Mouse (Mus musculus): ENCODE results near the gene Ccdc47.

Gene Ccdc47

DNA sequence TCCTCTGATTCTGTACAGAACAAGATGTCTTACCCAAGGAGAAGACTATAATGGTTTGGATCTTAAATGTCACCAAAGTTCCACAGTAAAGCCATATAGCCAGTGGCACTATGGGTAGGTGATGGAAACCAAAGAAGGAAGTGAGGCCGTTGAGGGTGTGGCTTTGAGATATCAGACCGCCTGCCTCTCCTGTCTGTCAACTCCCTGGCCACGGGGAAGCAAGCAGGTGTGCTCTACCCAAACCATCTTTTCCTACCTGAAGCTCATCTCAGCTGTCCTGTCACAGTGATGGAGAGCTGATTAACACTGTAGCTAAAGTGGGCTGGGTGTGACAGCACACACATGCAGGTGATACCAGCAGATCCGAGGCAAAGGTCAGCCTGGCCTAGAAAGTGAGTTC is 17.9 kb downstream of the Ccdc47 start:
- no peak for DNase-seq (ENCODE audit: low spot score)

DNA sequence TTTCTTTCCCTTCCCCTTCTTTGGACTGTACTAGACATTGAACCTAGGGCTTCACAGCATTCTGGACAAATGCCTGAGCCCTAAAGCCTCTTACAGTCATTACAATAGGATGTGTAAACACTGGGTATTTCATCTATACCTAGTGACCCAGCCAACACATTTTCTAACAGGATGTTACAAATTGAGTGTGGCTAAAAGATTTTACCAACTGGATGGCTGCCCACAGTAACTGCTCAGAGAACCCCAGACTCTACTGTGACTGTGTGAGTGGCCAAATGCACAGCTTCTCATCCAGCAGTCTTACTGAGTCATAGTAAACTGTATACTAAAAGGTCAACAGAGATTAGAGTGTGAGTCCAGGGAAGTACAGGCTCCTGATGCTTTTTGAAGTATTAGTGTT is 20.8 kb downstream of the Ccdc47 start:
- DNase-seq (ENCODE audit: low spot score) = no peak

GRCm38 (mm10) chr11:106194891-106195290 is 21.3 kb downstream of the Ccdc47 start:
- DNase-seq (ENCODE audit: low spot score) = no peak

- DNase-seq (ENCODE audit: low spot score) = no peak
Measured at GRCm38 (mm10) chr11:106194155-106194541, 22.0 kb downstream of the Ccdc47 start.

- peak; percentile 95 for DNase-seq (ENCODE audit: low spot score)
Measured at GRCm38 (mm10) chr11:106193371-106194154, 22.6 kb downstream of the Ccdc47 start.

- no peak for DNase-seq (ENCODE audit: low spot score)
Measured at GRCm38 (mm10) chr11:106192657-106193370, 23.3 kb downstream of the Ccdc47 start.

DNA sequence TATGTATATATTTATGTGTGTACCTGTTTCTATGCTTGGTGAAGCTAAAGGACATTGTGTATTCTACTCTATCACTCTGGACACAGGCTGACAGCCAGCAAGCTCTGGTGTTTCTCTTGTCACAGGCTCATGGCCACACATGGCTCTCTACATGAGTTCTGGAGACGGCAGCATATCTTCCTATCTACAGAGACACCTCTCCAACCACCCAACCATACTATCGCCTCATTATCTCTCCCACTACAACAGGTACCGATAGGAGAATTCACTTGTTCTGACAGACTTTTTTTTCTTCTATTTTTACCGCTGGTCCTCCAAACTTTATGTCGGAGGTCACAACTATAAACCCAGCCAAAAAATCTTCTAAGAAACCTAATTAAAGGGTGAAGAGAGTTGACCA is 23.9 kb downstream of the Ccdc47 start:
- DNase-seq (ENCODE audit: low spot score) = no peak

GRCm38 (mm10) chr11:106191716-106192115 is 24.4 kb downstream of the Ccdc47 start:
- no peak for DNase-seq (ENCODE audit: low spot score)

- DNase-seq (ENCODE audit: low spot score) = no peak
Measured at GRCm38 (mm10) chr11:106187326-106187725, 28.8 kb downstream of the Ccdc47 start.

DNA sequence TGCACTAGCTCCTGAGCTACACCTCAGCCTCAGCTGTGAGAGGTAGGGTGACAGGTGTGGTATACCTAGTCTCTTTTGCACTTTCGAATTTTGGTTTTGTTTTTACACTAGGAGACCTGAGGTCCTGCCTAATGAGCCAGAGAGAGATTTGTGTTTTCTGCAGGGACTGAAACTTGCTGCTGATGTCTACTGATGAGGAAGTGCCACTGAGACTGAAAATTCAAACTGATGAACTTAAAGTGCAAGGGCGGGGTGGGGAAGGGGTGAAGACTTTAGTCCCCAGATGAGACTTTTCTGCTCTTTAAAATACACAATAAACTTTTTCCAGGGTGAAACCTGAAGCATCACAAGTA is 35.7 kb downstream of the Ccdc47 start:
- no peak for DNase-seq (ENCODE audit: low spot score)

DNA sequence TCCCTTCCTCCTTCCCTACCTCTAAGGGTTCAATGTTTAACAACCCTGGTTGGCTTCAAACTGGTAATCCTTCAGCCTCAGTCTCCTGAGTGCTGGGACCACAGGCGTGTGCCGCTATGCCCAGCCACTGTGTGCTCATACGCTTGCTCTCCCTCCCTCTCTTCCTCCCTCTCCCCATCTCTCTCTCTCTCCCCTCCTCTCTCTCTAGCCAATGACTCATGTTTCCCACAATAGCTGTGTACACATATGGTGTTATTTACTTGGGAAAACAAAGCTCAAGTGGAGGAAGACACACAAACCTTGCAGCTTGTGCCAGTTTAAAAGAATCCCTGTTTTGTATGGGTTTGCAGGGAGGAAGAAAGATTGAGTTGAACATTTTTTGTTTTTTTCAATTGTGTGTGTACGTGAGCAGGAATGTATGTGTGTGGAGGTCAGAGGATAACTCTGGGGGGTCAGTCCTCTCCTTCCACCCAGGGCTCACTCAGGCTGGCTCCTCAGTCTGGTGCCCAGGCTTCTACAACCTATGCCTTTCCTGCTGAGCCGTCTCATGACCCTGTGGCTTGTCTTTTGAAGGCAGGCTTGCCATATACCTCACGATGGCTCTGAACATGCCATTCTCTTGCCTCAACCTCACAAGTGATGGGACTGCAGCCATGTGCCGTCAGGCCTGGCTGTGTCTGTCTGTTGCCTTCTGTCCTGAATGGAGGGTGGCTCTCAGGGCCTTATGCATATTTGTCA is 36.3 kb downstream of the Ccdc47 start:
- DNase-seq (ENCODE audit: low spot score) = no peak

DNA sequence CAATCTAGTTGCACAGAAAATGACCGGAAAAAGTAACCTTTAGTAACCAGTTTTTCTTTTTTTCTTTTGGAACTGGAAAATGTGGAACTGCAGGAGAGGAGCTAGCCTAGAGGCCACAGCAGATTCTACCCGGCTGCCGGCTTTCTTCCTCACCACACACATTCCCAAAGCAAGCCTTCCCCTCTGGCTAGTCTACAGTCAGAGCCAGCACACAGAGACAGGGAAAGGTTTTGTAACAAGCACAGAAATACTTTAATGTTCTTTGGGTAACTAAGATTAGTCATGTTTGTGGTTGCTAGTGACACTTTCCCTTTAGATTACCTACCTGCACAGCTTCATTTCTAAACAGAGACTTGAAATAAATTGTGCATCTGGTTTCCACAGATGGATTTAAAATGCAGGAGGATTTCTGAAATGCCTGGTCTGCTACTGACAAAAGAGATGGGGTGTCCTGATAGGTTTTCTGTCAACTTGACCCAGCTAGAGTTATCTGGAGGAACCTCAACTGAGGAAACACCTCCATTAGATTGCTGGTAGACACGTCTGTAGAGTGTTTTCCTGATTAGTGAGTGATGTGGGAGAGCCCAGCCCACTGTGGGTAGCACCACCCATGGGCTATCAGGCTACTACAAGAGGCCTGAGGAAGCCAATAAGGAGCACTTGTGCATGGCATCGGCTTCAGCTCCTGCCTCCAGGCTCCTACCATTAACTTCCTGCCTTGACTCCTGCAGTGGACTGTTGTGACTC is 37.9 kb downstream of the Ccdc47 start:
- DNase-seq (ENCODE audit: low spot score) = no peak

DNA sequence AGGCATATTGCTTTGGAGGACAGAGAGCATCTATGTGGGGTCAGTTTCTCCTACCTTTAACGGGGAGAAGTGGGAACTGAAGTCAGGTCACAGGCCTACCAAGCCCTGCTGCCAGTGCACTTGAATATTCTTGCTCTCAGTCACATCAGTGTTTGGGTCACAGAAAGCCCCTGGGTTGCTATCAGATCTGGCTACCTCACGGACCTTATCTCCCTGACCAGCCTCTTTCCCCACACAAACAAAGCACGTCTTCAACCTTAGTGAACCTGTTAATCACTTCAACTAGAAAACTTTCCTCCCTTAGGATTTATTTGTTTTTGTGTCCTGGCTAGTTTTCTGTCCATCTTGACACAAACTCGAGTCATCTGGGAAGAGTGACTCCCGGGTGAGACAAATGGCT is 39.8 kb downstream of the Ccdc47 start:
- no peak for DNase-seq (ENCODE audit: low spot score)

- no peak for DNase-seq (ENCODE audit: low spot score)
Measured at GRCm38 (mm10) chr11:106175081-106175480, 41.1 kb downstream of the Ccdc47 start.

DNA sequence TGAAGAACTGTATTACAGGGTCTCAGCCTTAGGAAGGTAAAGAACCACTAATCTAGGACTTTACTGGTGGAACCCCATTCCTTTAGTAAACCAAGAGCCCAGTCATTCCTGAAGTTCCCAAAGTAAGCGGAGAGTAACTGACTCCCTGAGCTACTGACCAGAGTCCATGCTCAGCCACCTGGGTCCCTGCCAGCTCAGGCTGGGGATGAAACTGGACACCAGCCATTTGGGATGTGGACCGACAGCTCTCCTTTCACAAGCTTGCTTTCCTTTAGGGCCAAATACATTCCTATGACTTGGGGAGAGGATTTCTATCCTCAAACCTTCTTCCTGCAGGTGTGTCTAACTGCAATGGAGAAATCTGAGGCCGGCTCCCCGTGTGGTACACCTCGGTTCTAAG is 41.8 kb downstream of the Ccdc47 start:
- DNase-seq (ENCODE audit: low spot score) = no peak

DNA sequence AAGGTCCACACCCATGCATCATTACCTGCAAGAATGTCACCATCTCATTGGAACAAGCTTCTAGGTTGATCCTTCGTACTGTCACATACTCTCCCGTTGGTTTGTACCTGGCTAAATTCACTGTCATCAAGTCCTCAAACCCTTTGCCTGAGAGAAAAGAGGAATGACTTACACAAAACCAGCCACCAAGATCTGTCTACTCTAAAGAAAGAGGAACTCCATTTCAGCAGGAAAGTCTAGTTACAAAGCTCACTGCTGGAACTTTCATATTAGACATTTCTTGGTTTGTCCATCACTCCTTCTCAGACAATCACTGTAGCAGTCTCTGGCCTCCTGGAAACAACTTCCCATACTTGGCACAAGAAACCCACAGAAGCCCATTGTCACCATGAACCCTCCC is 42.9 kb downstream of the Ccdc47 start:
- no peak for DNase-seq (ENCODE audit: low spot score)

GRCm38 (mm10) chr11:106170807-106171206 is 45.3 kb downstream of the Ccdc47 start:
- no peak for DNase-seq (ENCODE audit: low spot score)

DNA sequence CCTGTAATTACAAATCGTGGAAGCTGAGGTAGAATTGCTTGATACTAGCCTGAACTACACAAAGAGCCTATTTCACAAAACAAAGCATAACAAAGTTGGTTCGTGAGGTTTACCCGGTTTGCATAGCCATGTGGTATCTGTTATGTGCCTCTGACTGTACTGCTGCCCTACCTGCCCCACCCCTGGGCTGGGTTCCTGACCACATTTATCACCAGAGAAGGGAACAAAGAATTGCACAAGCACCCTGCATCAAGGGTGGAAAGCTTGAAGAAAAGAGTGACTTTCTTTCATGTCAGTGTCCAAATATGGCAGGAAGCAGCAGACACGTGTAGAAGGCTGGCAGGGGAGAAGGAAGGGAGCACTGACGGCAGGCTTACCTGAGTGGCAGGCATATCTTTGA is 48.7 kb downstream of the Ccdc47 start:
- DNase-seq (ENCODE audit: low spot score) = peak; percentile 30

DNA sequence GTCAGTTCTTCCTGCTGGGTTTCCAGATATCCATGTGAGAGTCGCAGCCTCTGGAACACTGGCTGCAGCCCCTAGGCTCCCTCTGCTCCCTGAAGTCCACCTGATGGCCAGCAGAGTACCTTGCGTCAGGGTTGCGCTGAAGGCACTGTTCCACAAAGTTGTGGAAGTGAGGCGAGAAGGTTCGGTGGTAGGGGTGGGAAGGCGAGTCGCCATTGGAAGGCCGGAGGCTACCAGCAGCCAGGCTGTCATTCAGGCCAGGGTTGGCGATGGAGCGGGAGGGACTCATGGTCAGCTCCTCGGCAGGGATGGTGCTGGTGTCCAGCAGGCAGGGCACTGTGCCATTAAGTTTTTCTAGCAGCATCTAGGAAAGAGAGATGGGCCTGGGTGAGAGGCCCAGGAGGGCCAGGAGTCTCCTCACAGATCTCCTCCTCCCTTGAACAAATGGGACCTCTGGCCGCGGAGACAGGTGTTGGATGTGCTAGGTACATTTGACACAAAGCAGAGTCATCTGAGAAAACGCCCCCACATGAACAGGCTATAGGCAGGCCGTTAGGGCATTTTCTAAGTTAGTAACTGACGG is 51.5 kb downstream of the Ccdc47 start:
- DNase-seq (ENCODE audit: low spot score) = no peak

DNA sequence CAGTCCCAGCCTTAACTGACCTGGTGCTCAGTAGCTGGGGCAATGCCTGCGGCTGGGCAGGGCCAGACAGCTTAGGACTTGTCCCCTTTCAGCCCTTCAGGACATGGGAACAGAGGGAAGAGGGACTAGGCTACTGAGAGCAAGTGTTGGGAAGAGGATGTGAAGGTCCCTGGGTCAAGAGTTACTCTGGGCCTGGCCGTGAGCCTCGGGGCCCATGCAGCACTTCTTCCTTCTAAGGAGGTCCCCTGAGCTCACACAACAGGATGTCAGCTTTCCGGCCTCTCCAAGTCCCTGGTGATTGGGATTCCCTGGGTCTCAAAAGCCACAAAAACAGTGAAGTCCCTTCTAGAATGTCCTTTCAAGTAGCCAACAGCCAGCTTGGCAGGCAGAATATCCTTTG is 52.6 kb downstream of the Ccdc47 start:
- no peak for DNase-seq (ENCODE audit: low spot score)

- DNase-seq (ENCODE audit: low spot score) = no peak
Measured at GRCm38 (mm10) chr11:106162237-106162636, 53.9 kb downstream of the Ccdc47 start.

Data from spleen, adult 12 weeks (tissue).